Mouse (Mus musculus): ENCODE measurements at regions not wholly inside any gene's neighbourhood (a gene's known extent, or its start where the extent isn't known, plus 50 kb on each side); places are given as distances from the start of the nearest gene placed in this dataset.
A peak's percentile ranks its signal among the peaks of the same experiment; 100 is the strongest.
"Not testable (repeated sequence)": the region's sequence is repeated elsewhere in the genome, so short reads cannot be mapped to it uniquely, and the experiment has no call there.

GRCm38 (mm10) chr5:42884251-42884650 lies 348.7 kb upstream of the Cpeb2 start:
- DNase-seq (ENCODE audit: low spot score) = no peak

- no peak for DNase-seq (ENCODE audit: low spot score)
Observed at GRCm38 (mm10) chr5:42891890-42892289, 341.1 kb upstream of the Cpeb2 start.

GRCm38 (mm10) chr5:42906136-42906535 lies 326.8 kb upstream of the Cpeb2 start:
- DNase-seq (ENCODE audit: low spot score) = no peak

GRCm38 (mm10) chr5:42919328-42919727 lies 313.6 kb upstream of the Cpeb2 start:
- DNase-seq (ENCODE audit: low spot score) = no peak

- DNase-seq (ENCODE audit: low spot score) = no peak
Observed at GRCm38 (mm10) chr5:42932106-42932505, 300.9 kb upstream of the Cpeb2 start.

- DNase-seq (ENCODE audit: low spot score) = no peak
Observed at GRCm38 (mm10) chr5:42959296-42959862, 273.6 kb upstream of the Cpeb2 start.

GRCm38 (mm10) chr5:42966952-42967351 lies 266.0 kb upstream of the Cpeb2 start:
- DNase-seq (ENCODE audit: low spot score) = not testable (repeated sequence)

GRCm38 (mm10) chr5:42969209-42969608 lies 263.8 kb upstream of the Cpeb2 start:
- DNase-seq (ENCODE audit: low spot score) = no peak

GRCm38 (mm10) chr5:42969621-42970020 lies 263.3 kb upstream of the Cpeb2 start:
- DNase-seq (ENCODE audit: low spot score) = no peak

GRCm38 (mm10) chr5:42977108-42977507 lies 255.9 kb upstream of the Cpeb2 start:
- DNase-seq (ENCODE audit: low spot score) = no peak

GRCm38 (mm10) chr5:42980946-42981650 lies 251.9 kb upstream of the Cpeb2 start:
- no peak for DNase-seq (ENCODE audit: low spot score)

GRCm38 (mm10) chr5:42986203-42986602 lies 246.8 kb upstream of the Cpeb2 start:
- no peak for DNase-seq (ENCODE audit: low spot score)

- peak; percentile 27 for DNase-seq (ENCODE audit: low spot score)
Observed at GRCm38 (mm10) chr5:42987710-42988466, 245.1 kb upstream of the Cpeb2 start.

GRCm38 (mm10) chr5:42989287-42989686 lies 243.7 kb upstream of the Cpeb2 start:
- DNase-seq (ENCODE audit: low spot score) = no peak

GRCm38 (mm10) chr5:43024006-43024593 lies 208.9 kb upstream of the Cpeb2 start:
- no peak for DNase-seq (ENCODE audit: low spot score)

- DNase-seq (ENCODE audit: low spot score) = no peak
Observed at GRCm38 (mm10) chr5:43031285-43031684, 201.7 kb upstream of the Cpeb2 start.

GRCm38 (mm10) chr5:43031916-43032315 lies 201.1 kb upstream of the Cpeb2 start:
- no peak for DNase-seq (ENCODE audit: low spot score)

GRCm38 (mm10) chr5:43034421-43034820 lies 198.5 kb upstream of the Cpeb2 start:
- DNase-seq (ENCODE audit: low spot score) = no peak

- no peak for DNase-seq (ENCODE audit: low spot score)
Observed at GRCm38 (mm10) chr5:43037592-43037991, 195.4 kb upstream of the Cpeb2 start.

GRCm38 (mm10) chr5:43039525-43039924 lies 193.4 kb upstream of the Cpeb2 start:
- DNase-seq (ENCODE audit: low spot score) = no peak

- DNase-seq (ENCODE audit: low spot score) = no peak
Observed at GRCm38 (mm10) chr5:43042585-43042984, 190.4 kb upstream of the Cpeb2 start.

- no peak for DNase-seq (ENCODE audit: low spot score)
Observed at GRCm38 (mm10) chr5:43045860-43046259, 187.1 kb upstream of the Cpeb2 start.

- DNase-seq (ENCODE audit: low spot score) = no peak
Observed at GRCm38 (mm10) chr5:43047316-43047715, 185.7 kb upstream of the Cpeb2 start.
